Mouse (Mus musculus): ENCODE measurements around the gene Zfp184. TPM values are rescaled to one million over a fixed set of nuclear protein-coding genes. Genes with fewer than 3 reads are reported as not detected.

Gene Zfp184
- polyA plus RNA-seq, 1 experiment from 2014 or later, result 16.0 TPM

- ATAC-seq (ENCODE audit: low read depth), result no peak
- H3K9me3 ChIP-seq, result no peaks in the 10 kb centered on the region
- H3K36me3 ChIP-seq, result no peaks in the 10 kb centered on the region
- no peak overlapping the region for H3K27ac ChIP-seq (replicated peaks)
- no peak overlapping the region for H3K9ac ChIP-seq
- H3K4me2 ChIP-seq, result no peak overlapping the region
- no peaks in the 10 kb centered on the region for H3K4me1 ChIP-seq (replicated peaks)
- H3K4me3 ChIP-seq, result no peak overlapping the region
- 33% methylated on average over 3 of the region's 3 CpGs for WGBS
- no peaks in the 10 kb centered on the region for H3K27me3 ChIP-seq
Measured at GRCm38 (mm10) chr13:21971641-21972040, 26.7 kb downstream of the Zfp184 start.

- Histone ChIP-seq H3K27me3 (peaks cover 7% of the 10 kb centered on the region), H3K27ac (replicated peaks) (peak overlapping the region; percentile 89), H3K4me2 (peak overlapping the region; percentile 47), H3K9me3 (no peaks in the 10 kb centered on the region), H3K9ac (peak overlapping the region; percentile 77), H3K4me1 (replicated peaks) (no peaks in the 10 kb centered on the region), H3K4me3 (peak overlapping the region; percentile 54), H3K36me3 (no peaks in the 10 kb centered on the region)
- ATAC-seq (ENCODE audit: low read depth), result peak; percentile 95
- WGBS, result under 1% methylated on average over 23 of the region's 23 CpGs
Measured at GRCm38 (mm10) chr13:21974221-21974725, 29.4 kb downstream of the Zfp184 start.

GRCm38 (mm10) chr13:21974726-21975473 is 30.0 kb downstream of the Zfp184 start:
- peak overlapping the region; percentile 77 for H3K9ac ChIP-seq
- ATAC-seq (ENCODE audit: low read depth), result peak; percentile 95
- no peaks in the 10 kb centered on the region for H3K4me1 ChIP-seq (replicated peaks)
- H3K4me3 ChIP-seq, result peak overlapping the region; percentile 54
- peak overlapping the region; percentile 89 for H3K27ac ChIP-seq (replicated peaks)
- no peaks in the 10 kb centered on the region for H3K36me3 ChIP-seq
- H3K27me3 ChIP-seq, result peaks cover 14% of the 10 kb centered on the region
- peak overlapping the region; percentile 47 for H3K4me2 ChIP-seq
- WGBS, result 4% methylated on average over 20 of the region's 20 CpGs
- H3K9me3 ChIP-seq, result no peaks in the 10 kb centered on the region

- H3K27me3 ChIP-seq, result peaks cover 74% of the 10 kb centered on the region
- WGBS, result under 1% methylated on average over 58 of the region's 58 CpGs
- ATAC-seq (ENCODE audit: low read depth), result peak; percentile 68; the same call in 1 of the 2 replicates
- no peaks in the 10 kb centered on the region for H3K36me3 ChIP-seq
- H3K9me3 ChIP-seq, result no peaks in the 10 kb centered on the region
- no peak within 1 kb of the TSS for H3K27ac ChIP-seq (replicated peaks)
- peak within 1 kb of the TSS; percentile 99 for H3K4me2 ChIP-seq
- H3K9ac ChIP-seq, result peak within 1 kb of the TSS; percentile 76
- peaks cover 12% of the 10 kb centered on the region for H3K4me1 ChIP-seq (replicated peaks)
- H3K4me3 ChIP-seq, result peak within 1 kb of the TSS; percentile 56
Measured at GRCm38 (mm10) chr13:21980981-21981802, 36.3 kb downstream of the Zfp184 start, which contains the start of gene Pom121l2. Pom121l2 (plus strand) TSS chr13:21981194.

GRCm38 (mm10) chr13:21981803-21982193 is 36.9 kb downstream of the Zfp184 start:
- peak overlapping the region; percentile 76 for H3K9ac ChIP-seq
- WGBS, result 4% methylated on average over 17 of the region's 17 CpGs
- peak overlapping the region; percentile 56 for H3K4me3 ChIP-seq
- 0 out of 2 replicates have a peak, but pooled peaks have one; percentile 15 for ATAC-seq (ENCODE audit: low read depth)
- H3K4me2 ChIP-seq, result peak overlapping the region; percentile 99
- peaks cover 80% of the 10 kb centered on the region for H3K27me3 ChIP-seq
- H3K9me3 ChIP-seq, result no peaks in the 10 kb centered on the region
- no peaks in the 10 kb centered on the region for H3K36me3 ChIP-seq
- H3K27ac ChIP-seq (replicated peaks), result no peak overlapping the region
- peaks cover 12% of the 10 kb centered on the region for H3K4me1 ChIP-seq (replicated peaks)

- H3K27me3 ChIP-seq, result peaks cover 86% of the 10 kb centered on the region
Measured at GRCm38 (mm10) chr13:21984486-21984885, 39.6 kb downstream of the Zfp184 start.

GRCm38 (mm10) chr13:21992550-21992949 is 47.7 kb downstream of the Zfp184 start:
- Histone ChIP-seq H3K27me3 (peaks cover 82% of the 10 kb centered on the region), H3K9ac (no peak overlapping the region), H3K4me2 (no peak overlapping the region), H3K4me3 (no peak overlapping the region), H3K9me3 (no peaks in the 10 kb centered on the region), H3K27ac (replicated peaks) (no peak overlapping the region), H3K36me3 (no peaks in the 10 kb centered on the region), H3K4me1 (replicated peaks) (peaks cover 17% of the 10 kb centered on the region)
- 91% methylated on average over 5 of the region's 5 CpGs for whole genome bisulfite sequencing
- ATAC-seq (ENCODE audit: low read depth), result no peak

More at GRCm38 (mm10) chr13:21984486-21984885, 39.6 kb downstream of the Zfp184 start:
- Histone ChIP-seq H3K4me3 (no peak overlapping the region), H3K27ac (replicated peaks) (no peak overlapping the region), H3K4me2 (no peak overlapping the region), H3K36me3 (no peaks in the 10 kb centered on the region), H3K4me1 (replicated peaks) (peaks cover 12% of the 10 kb centered on the region), H3K9me3 (no peaks in the 10 kb centered on the region), H3K9ac (no peak overlapping the region)
- no peak for ATAC-seq (ENCODE audit: low read depth)
- 89% methylated on average over 2 of the region's 2 CpGs for WGBS

GRCm38 (mm10) chr13:21993957-21994738 is 49.3 kb downstream of the Zfp184 start:
- H3K4me2 ChIP-seq, result no peak overlapping the region
- no peak overlapping the region for H3K27ac ChIP-seq (replicated peaks)
- no peak for ATAC-seq (ENCODE audit: low read depth)
- no peaks in the 10 kb centered on the region for H3K9me3 ChIP-seq
- peaks cover 89% of the 10 kb centered on the region for H3K27me3 ChIP-seq
- peaks cover 17% of the 10 kb centered on the region for H3K4me1 ChIP-seq (replicated peaks)
- H3K4me3 ChIP-seq, result no peak overlapping the region
- no peaks in the 10 kb centered on the region for H3K36me3 ChIP-seq
- no peak overlapping the region for H3K9ac ChIP-seq
- 1% methylated on average over 22 of the region's 22 CpGs for WGBS

- Histone ChIP-seq H3K4me3 (peak overlapping the region; percentile 28), H3K27me3 (peaks cover 97% of the 10 kb centered on the region), H3K4me2 (peak overlapping the region; percentile 50), H3K27ac (replicated peaks) (no peak overlapping the region), H3K4me1 (replicated peaks) (peaks cover 17% of the 10 kb centered on the region), H3K9ac (no peak overlapping the region), H3K9me3 (no peaks in the 10 kb centered on the region), H3K36me3 (no peaks in the 10 kb centered on the region)
- ATAC-seq (ENCODE audit: low read depth), result no peak
- WGBS, result 4% methylated on average over 8 of the region's 8 CpGs
Measured at GRCm38 (mm10) chr13:21994896-21995295, 50.0 kb downstream of the Zfp184 start.

- Histone ChIP-seq H3K4me1 (replicated peaks) (peaks cover 17% of the 10 kb centered on the region), H3K9ac (no peak overlapping the region), H3K4me2 (peak overlapping the region; percentile 50), H3K27me3 (peaks cover 97% of the 10 kb centered on the region), H3K36me3 (no peaks in the 10 kb centered on the region), H3K4me3 (peak overlapping the region; percentile 28), H3K9me3 (no peaks in the 10 kb centered on the region), H3K27ac (replicated peaks) (no peak overlapping the region)
- WGBS, result under 1% methylated on average over 21 of the region's 21 CpGs
- ATAC-seq (ENCODE audit: low read depth), result no peak
Measured at GRCm38 (mm10) chr13:21995331-21995914, 50.5 kb downstream of the Zfp184 start.

- H3K9me3 ChIP-seq, result no peaks in the 10 kb centered on the region
- peaks cover 17% of the 10 kb centered on the region for H3K4me1 ChIP-seq (replicated peaks)
- peaks cover 97% of the 10 kb centered on the region for H3K27me3 ChIP-seq
- no peak for ATAC-seq (ENCODE audit: low read depth)
- H3K36me3 ChIP-seq, result no peaks in the 10 kb centered on the region
- 3% methylated on average over 12 of the region's 12 CpGs for WGBS
- H3K27ac ChIP-seq (replicated peaks), result no peak overlapping the region
- H3K9ac ChIP-seq, result no peak overlapping the region
- H3K4me2 ChIP-seq, result peak overlapping the region; percentile 50
- peak overlapping the region; percentile 12; the same call in 1 of the 2 replicates for H3K4me3 ChIP-seq
Measured at GRCm38 (mm10) chr13:21996101-21996839, 51.4 kb downstream of the Zfp184 start.

All from neural tube, embryonic 13.5 days (tissue).